Mouse (Mus musculus) limb, embryonic 12.5 days (tissue): ENCODE results near the gene Edc3. TPM values are rescaled to one million over a fixed set of nuclear protein-coding genes. Genes with fewer than 3 reads are reported as not detected.

Experiments used
- ATAC-seq: fragments of 200-750 bp; cut with Nextera tagmentation; 2 replicates; pipeline ENCODE4 v1.8.0; 2017; ENCODE audit warnings: low read depth, moderate TSS enrichment; ENCODE audit not compliant: insufficient number of reproducible peaks, insufficient read depth, low FRiP score, low TSS enrichment
- H3K27ac ChIP-seq: fragments of 300-500 bp; sonication (generic); 2 replicates; pipeline ENCODE4 v1.5.1; 2016; ENCODE audit warnings: mild to moderate bottlenecking, moderate library complexity
- H3K27me3 ChIP-seq: fragments of 300-500 bp; sonication (generic); 2 replicates; pipeline ENCODE4 v1.6.1; 2016; ENCODE audit warnings: mild to moderate bottlenecking, moderate library complexity
- H3K36me3 ChIP-seq: fragments of 300-500 bp; sonication (generic); 2 replicates; pipeline ENCODE4 v1.6.1; 2016; ENCODE audit warnings: mild to moderate bottlenecking, moderate library complexity
- H3K4me1 ChIP-seq: fragments of 300-500 bp; sonication (generic); replicated peaks from 2 replicates; pipeline ENCODE4 v1.6.1; 2016
- H3K4me2 ChIP-seq: fragments of 300-500 bp; sonication (generic); 2 replicates; pipeline ENCODE4 v1.6.1; 2016; ENCODE audit warnings: mild to moderate bottlenecking, moderate library complexity
- H3K4me3 ChIP-seq: fragments of 300-500 bp; sonication (generic); replicated peaks from 2 replicates; pipeline ENCODE4 v1.5.1; 2016; ENCODE audit warnings: mild to moderate bottlenecking
- H3K9ac ChIP-seq: fragments of 300-500 bp; sonication (generic); replicated peaks from 2 replicates; pipeline ENCODE4 v1.6.1; 2016; ENCODE audit warnings: mild to moderate bottlenecking, moderate library complexity
- H3K9me3 ChIP-seq: fragments of 300-500 bp; sonication (generic); 2 replicates; pipeline ENCODE4 v1.6.1; 2016; ENCODE audit warnings: mild to moderate bottlenecking, moderate library complexity
- WGBS: fragments of 180-500 bp; shearing (Covaris S2); methylation state at CpG from one replicate; pipeline ENCODE4 v1.1.7; 2016; 5-methylcytosine and 5-hydroxymethylcytosine counted together
- polyA plus RNA-seq: library from polyadenylated mRNA; unstranded; fragments of >200 nt; fragmentation: Nextera tagmentation; extraction: Ambion mirVana; gene quantifications from 2 replicates; pipeline ENCODE4 v1.2.1, GENCODE M21; 2016

Gene Edc3
- polyA plus RNA-seq, 1 experiment from 2014 or later = 42.1 TPM

GRCm38 (mm10) chr9:57760416-57761146 is 52.2 kb downstream of the Edc3 start:
- peaks cover 60% of the 10 kb centered on the region for H3K36me3 ChIP-seq
- H3K4me1 ChIP-seq = peaks cover 30% of the 10 kb centered on the region
- no peak overlapping the region for H3K9ac ChIP-seq
- no peak for ATAC-seq
- no peak overlapping the region for H3K27ac ChIP-seq
- no peaks in the 10 kb centered on the region for H3K9me3 ChIP-seq
- no peaks in the 10 kb centered on the region for H3K27me3 ChIP-seq
- 94% methylated on average over 24 of the region's 24 CpGs for WGBS
- no peak overlapping the region for H3K4me2 ChIP-seq
- H3K4me3 ChIP-seq = no peak overlapping the region

GRCm38 (mm10) chr9:57761563-57762551 is 53.5 kb downstream of the Edc3 start:
- Histone ChIP-seq H3K4me1 (peaks cover 38% of the 10 kb centered on the region), H3K36me3 (peaks cover 52% of the 10 kb centered on the region), H3K9me3 (no peaks in the 10 kb centered on the region), H3K4me2 (peak overlapping the region; percentile 97; the same call in 1 of the 2 replicates), H3K27ac (no peak overlapping the region), H3K9ac (no peak overlapping the region), H3K4me3 (0 out of 2 replicates have a peak overlapping the region, but pooled peaks have one; percentile 11), H3K27me3 (no peaks in the 10 kb centered on the region)
- no peak for ATAC-seq
- 94% methylated on average over 13 of the region's 13 CpGs for WGBS

- peaks cover 44% of the 10 kb centered on the region for H3K36me3 ChIP-seq
- H3K4me1 ChIP-seq = peaks cover 38% of the 10 kb centered on the region
- 58% methylated on average over 6 of the region's 6 CpGs for WGBS
- H3K4me3 ChIP-seq = peak overlapping the region; percentile 11; the same call in 1 of the 2 replicates
- no peaks in the 10 kb centered on the region for H3K9me3 ChIP-seq
- H3K27ac ChIP-seq = no peak overlapping the region
- H3K27me3 ChIP-seq = no peaks in the 10 kb centered on the region
- H3K4me2 ChIP-seq = peak overlapping the region; percentile 97; the same call in 1 of the 2 replicates
- H3K9ac ChIP-seq = no peak overlapping the region
- ATAC-seq = no peak
Measured at GRCm38 (mm10) chr9:57762563-57762991, 54.2 kb downstream of the Edc3 start.

- H3K9ac ChIP-seq = peak overlapping the region; percentile 95
- H3K4me1 ChIP-seq = peaks cover 38% of the 10 kb centered on the region
- no peaks in the 10 kb centered on the region for H3K9me3 ChIP-seq
- no peaks in the 10 kb centered on the region for H3K27me3 ChIP-seq
- peak overlapping the region; percentile 97 for H3K4me2 ChIP-seq
- H3K4me3 ChIP-seq = peak overlapping the region; percentile 89
- peak overlapping the region; percentile 98 for H3K27ac ChIP-seq
- ATAC-seq = peak; percentile 69
- under 1% methylated on average over 57 of the region's 57 CpGs for WGBS
- H3K36me3 ChIP-seq = peaks cover 27% of the 10 kb centered on the region
Measured at GRCm38 (mm10) chr9:57764147-57764973, 56.0 kb downstream of the Edc3 start.

- Histone ChIP-seq H3K4me2 (peak overlapping the region; percentile 97), H3K36me3 (peaks cover 20% of the 10 kb centered on the region), H3K9me3 (no peaks in the 10 kb centered on the region), H3K27ac (peak overlapping the region; percentile 98), H3K4me1 (peaks cover 38% of the 10 kb centered on the region), H3K27me3 (no peaks in the 10 kb centered on the region), H3K4me3 (peak overlapping the region; percentile 89), H3K9ac (peak overlapping the region; percentile 95)
- under 1% methylated on average over 45 of the region's 45 CpGs for WGBS
- peak; percentile 93 for ATAC-seq
Measured at GRCm38 (mm10) chr9:57764974-57765363, 56.6 kb downstream of the Edc3 start.

- ATAC-seq = peak; percentile 45
- H3K36me3 ChIP-seq = peaks cover 14% of the 10 kb centered on the region
- peaks cover 38% of the 10 kb centered on the region for H3K4me1 ChIP-seq
- peak within 1 kb of the TSS; percentile 95 for H3K9ac ChIP-seq
- peak within 1 kb of the TSS; percentile 98 for H3K27ac ChIP-seq
- no peaks in the 10 kb centered on the region for H3K9me3 ChIP-seq
- under 1% methylated on average over 93 of the region's 93 CpGs for WGBS
- no peaks in the 10 kb centered on the region for H3K27me3 ChIP-seq
- H3K4me2 ChIP-seq = peak within 1 kb of the TSS; percentile 97
- H3K4me3 ChIP-seq = peak within 1 kb of the TSS; percentile 89
Measured at GRCm38 (mm10) chr9:57765364-57766351, 57.3 kb downstream of the Edc3 start, which contains the start of gene Clk3. Gene Clk3 (minus strand): TSS chr9:57765860.

GRCm38 (mm10) chr9:57766431-57766830 is 58.1 kb downstream of the Edc3 start:
- Histone ChIP-seq H3K4me2 (peak overlapping the region; percentile 97), H3K4me3 (peak overlapping the region; percentile 89), H3K9ac (no peak overlapping the region; the same call in 1 of the 2 replicates), H3K36me3 (peaks cover 6% of the 10 kb centered on the region), H3K4me1 (peaks cover 35% of the 10 kb centered on the region), H3K27ac (no peak overlapping the region), H3K9me3 (no peaks in the 10 kb centered on the region), H3K27me3 (no peaks in the 10 kb centered on the region)
- no peak for ATAC-seq
- WGBS = 39% methylated on average over 6 of the region's 6 CpGs

GRCm38 (mm10) chr9:57767231-57767630 is 58.9 kb downstream of the Edc3 start:
- Histone ChIP-seq H3K4me3 (no peak overlapping the region), H3K9me3 (no peaks in the 10 kb centered on the region), H3K27ac (no peak overlapping the region), H3K4me1 (peaks cover 27% of the 10 kb centered on the region), H3K4me2 (no peak overlapping the region), H3K36me3 (no peaks in the 10 kb centered on the region), H3K9ac (no peak overlapping the region), H3K27me3 (no peaks in the 10 kb centered on the region)
- ATAC-seq = no peak
- WGBS = 91% methylated on average over 4 of the region's 4 CpGs

GRCm38 (mm10) chr9:57769539-57770069 is 61.3 kb downstream of the Edc3 start:
- 79% methylated on average over 2 of the region's 2 CpGs for WGBS
- no peak for ATAC-seq
- no peaks in the 10 kb centered on the region for H3K27me3 ChIP-seq
- H3K4me2 ChIP-seq = no peak overlapping the region
- peaks cover 8% of the 10 kb centered on the region for H3K4me1 ChIP-seq
- H3K9me3 ChIP-seq = no peaks in the 10 kb centered on the region
- no peak overlapping the region for H3K4me3 ChIP-seq
- no peak overlapping the region for H3K9ac ChIP-seq
- H3K36me3 ChIP-seq = no peaks in the 10 kb centered on the region
- H3K27ac ChIP-seq = no peak overlapping the region
